Mouse (Mus musculus): ENCODE measurements around the gene Vmn1r223.

- TF ChIP-seq ZNF384 (IDR thresholded peaks at IDR 0.05; ENCODE audit: low read depth, low read length) = no peak
- TF ChIP-seq ZC3H11A (IDR thresholded peaks at IDR 0.05; ENCODE audit: borderline replicate concordance, low read depth, low read length) = no peak
Measured at GRCm38 (mm10) chr13:23297737-23298136, 50.8 kb downstream of the Vmn1r223 start.

All from ES-E14 (cell line).